Mouse (Mus musculus): ENCODE data around the gene Tmem219.
A peak's percentile ranks its signal among the peaks of the same experiment; 100 is the strongest.
"Not testable (repeated sequence)": the region's sequence is repeated elsewhere in the genome, so short reads cannot be mapped to it uniquely, and the experiment has no call there.

Gene Tmem219

GRCm38 (mm10) chr7:126914844-126915243 lies 7.9 kb downstream of the Tmem219 start:
- H3K27me3 ChIP-seq (ENCODE audit: insufficient read depth, low read length) = no peaks in the 10 kb centered on the region
- no peaks in the 10 kb centered on the region for H3K36me3 ChIP-seq (ENCODE audit: insufficient read depth, low read length)
- H3K4me3 ChIP-seq (replicated peaks; ENCODE audit: low read length) = no peak overlapping the region
- peaks cover 8% of the 10 kb centered on the region for H3K4me1 ChIP-seq (replicated peaks; ENCODE audit: low read depth, low read length)
- TF ChIP-seq NANOG (IDR thresholded peaks at IDR 0.05; ENCODE audit: borderline replicate concordance, low read length) (no peak), POU5F1 (IDR thresholded peaks at IDR 0.05; ENCODE audit: borderline replicate concordance, low read length) (no peak), CTCF (conservative IDR thresholded peaks at IDR 0.05; ENCODE audit: low read length) (no peak)
- no peaks in the 10 kb centered on the region for H3K9me3 ChIP-seq (ENCODE audit: low read length)

GRCm38 (mm10) chr7:126905590-126905989 lies 17.1 kb downstream of the Tmem219 start:
- TF ChIP-seq POU5F1 (IDR thresholded peaks at IDR 0.05; ENCODE audit: borderline replicate concordance, low read length) = no peak
- no peak for TF ChIP-seq CTCF (conservative IDR thresholded peaks at IDR 0.05; ENCODE audit: low read length)
- TF ChIP-seq NANOG (IDR thresholded peaks at IDR 0.05; ENCODE audit: borderline replicate concordance, low read length) = no peak
- Histone ChIP-seq H3K4me1 (replicated peaks; ENCODE audit: low read depth, low read length) (peaks cover 11% of the 10 kb centered on the region), H3K9me3 (ENCODE audit: low read length) (no peaks in the 10 kb centered on the region), H3K27me3 (ENCODE audit: insufficient read depth, low read length) (no peaks in the 10 kb centered on the region), H3K36me3 (ENCODE audit: insufficient read depth, low read length) (no peaks in the 10 kb centered on the region), H3K4me3 (replicated peaks; ENCODE audit: low read length) (no peak overlapping the region)

- H3K9me3 ChIP-seq (ENCODE audit: low read length); H3K36me3 ChIP-seq (ENCODE audit: insufficient read depth, low read length); H3K27me3 ChIP-seq (ENCODE audit: insufficient read depth, low read length); H3K4me3 ChIP-seq (replicated peaks; ENCODE audit: low read length): not testable (repeated sequence)
- peaks cover 17% of the 10 kb centered on the region for H3K4me1 ChIP-seq (replicated peaks; ENCODE audit: low read depth, low read length)
These were observed 22.9 kb downstream of the Tmem219 start for GRCm38 (mm10) chr7:126899781-126900180.

GRCm38 (mm10) chr7:126898102-126898990 lies 24.4 kb downstream of the Tmem219 start:
- TF ChIP-seq POU5F1 (IDR thresholded peaks at IDR 0.05; ENCODE audit: borderline replicate concordance, low read length) (no peak), CTCF (conservative IDR thresholded peaks at IDR 0.05; ENCODE audit: low read length) (no peak)
- peaks cover 11% of the 10 kb centered on the region; the same call in 1 of the 2 replicates for H3K36me3 ChIP-seq (ENCODE audit: insufficient read depth, low read length)
- peak overlapping the region; percentile 84 for H3K4me3 ChIP-seq (replicated peaks; ENCODE audit: low read length)
- H3K4me1 ChIP-seq (replicated peaks; ENCODE audit: low read depth, low read length) = peaks cover 17% of the 10 kb centered on the region
- H3K9me3 ChIP-seq (ENCODE audit: low read length) = no peaks in the 10 kb centered on the region
- H3K27me3 ChIP-seq (ENCODE audit: insufficient read depth, low read length) = 0 out of 2 replicates have a peak, but pooled peaks cover 3% of the 10 kb centered on the region

- TF ChIP-seq CTCF (conservative IDR thresholded peaks at IDR 0.05; ENCODE audit: low read length) (no peak), NANOG (IDR thresholded peaks at IDR 0.05; ENCODE audit: borderline replicate concordance, low read length) (no peak), POU5F1 (IDR thresholded peaks at IDR 0.05; ENCODE audit: borderline replicate concordance, low read length) (no peak)
- H3K36me3 ChIP-seq (ENCODE audit: insufficient read depth, low read length) = peaks cover 11% of the 10 kb centered on the region; the same call in 1 of the 2 replicates
- H3K4me3 ChIP-seq (replicated peaks; ENCODE audit: low read length) = peak overlapping the region; percentile 84
- 0 out of 2 replicates have a peak, but pooled peaks cover 3% of the 10 kb centered on the region for H3K27me3 ChIP-seq (ENCODE audit: insufficient read depth, low read length)
- no peaks in the 10 kb centered on the region for H3K9me3 ChIP-seq (ENCODE audit: low read length)
- peaks cover 17% of the 10 kb centered on the region for H3K4me1 ChIP-seq (replicated peaks; ENCODE audit: low read depth, low read length)
These were observed 25.2 kb downstream of the Tmem219 start for GRCm38 (mm10) chr7:126897390-126898101.

- TF ChIP-seq NANOG (IDR thresholded peaks at IDR 0.05; ENCODE audit: borderline replicate concordance, low read length) (no peak), CTCF (conservative IDR thresholded peaks at IDR 0.05; ENCODE audit: low read length) (no peak), POU5F1 (IDR thresholded peaks at IDR 0.05; ENCODE audit: borderline replicate concordance, low read length) (no peak)
These were observed 25.8 kb downstream of the Tmem219 start for GRCm38 (mm10) chr7:126896912-126897311.

GRCm38 (mm10) chr7:126888852-126889251 lies 33.9 kb downstream of the Tmem219 start:
- Histone ChIP-seq H3K9me3 (ENCODE audit: low read length) (no peaks in the 10 kb centered on the region), H3K4me1 (replicated peaks; ENCODE audit: low read depth, low read length) (peaks cover 23% of the 10 kb centered on the region), H3K27me3 (ENCODE audit: insufficient read depth, low read length) (no peaks in the 10 kb centered on the region), H3K36me3 (ENCODE audit: insufficient read depth, low read length) (peaks cover 11% of the 10 kb centered on the region), H3K4me3 (replicated peaks; ENCODE audit: low read length) (0 out of 2 replicates have a peak overlapping the region, but pooled peaks have one; percentile 20)
- TF ChIP-seq POU5F1 (IDR thresholded peaks at IDR 0.05; ENCODE audit: borderline replicate concordance, low read length) = no peak
- TF ChIP-seq NANOG (IDR thresholded peaks at IDR 0.05; ENCODE audit: borderline replicate concordance, low read length) = no peak
- TF ChIP-seq CTCF (conservative IDR thresholded peaks at IDR 0.05; ENCODE audit: low read length) = peak; percentile 54

More at GRCm38 (mm10) chr7:126896912-126897311, 25.8 kb downstream of the Tmem219 start:
- Histone ChIP-seq H3K4me1 (replicated peaks; ENCODE audit: low read depth, low read length) (peaks cover 17% of the 10 kb centered on the region), H3K27me3 (ENCODE audit: insufficient read depth, low read length) (0 out of 2 replicates have a peak, but pooled peaks cover 3% of the 10 kb centered on the region), H3K4me3 (replicated peaks; ENCODE audit: low read length) (no peak overlapping the region), H3K36me3 (ENCODE audit: insufficient read depth, low read length) (peaks cover 11% of the 10 kb centered on the region; the same call in 1 of the 2 replicates), H3K9me3 (ENCODE audit: low read length) (no peaks in the 10 kb centered on the region)

- H3K9me3 ChIP-seq (ENCODE audit: low read length) = no peaks in the 10 kb centered on the region
- H3K36me3 ChIP-seq (ENCODE audit: insufficient read depth, low read length) = peaks cover 18% of the 10 kb centered on the region
- peaks cover 39% of the 10 kb centered on the region for H3K4me1 ChIP-seq (replicated peaks; ENCODE audit: low read depth, low read length)
- TF ChIP-seq POU5F1 (IDR thresholded peaks at IDR 0.05; ENCODE audit: borderline replicate concordance, low read length) (no peak), CTCF (conservative IDR thresholded peaks at IDR 0.05; ENCODE audit: low read length) (no peak), NANOG (IDR thresholded peaks at IDR 0.05; ENCODE audit: borderline replicate concordance, low read length) (no peak)
- H3K27me3 ChIP-seq (ENCODE audit: insufficient read depth, low read length) = no peaks in the 10 kb centered on the region
- no peak overlapping the region for H3K4me3 ChIP-seq (replicated peaks; ENCODE audit: low read length)
These were observed 35.4 kb downstream of the Tmem219 start for GRCm38 (mm10) chr7:126887281-126887680.

Measured in E14TG2a.4 (cell line).